Mouse (Mus musculus) testis, adult 2 months (tissue): ENCODE results near the gene Isx.

ENCODE experiments used
- CTCF ChIP-seq: fragments of 200-500 bp; IDR thresholded peaks from 2 replicates; pipeline ENCODE4 v1.5.1; 2012; ENCODE audit warnings: low read depth, mild to moderate bottlenecking, inconsistent platforms, low read length, moderate library complexity; ENCODE audit not compliant: control insufficient read depth, insufficient read depth, insufficient replicate concordance
- POLR2A ChIP-seq: fragments of 200-500 bp; IDR thresholded peaks from 2 replicates; pipeline ENCODE4 v1.6.1; 2012; ENCODE audit warnings: low read depth, mild to moderate bottlenecking, inconsistent platforms, low read length, moderate library complexity; ENCODE audit not compliant: control insufficient read depth

GRCm38 (mm10) chr8:74827689-74828088 lies 45.3 kb upstream of the Isx start:
- no peak for TF ChIP-seq CTCF
- no peak for TF ChIP-seq POLR2A
